Mouse (Mus musculus) liver, embryonic 16.5 days (tissue): ENCODE measurements around the gene Tex11. TPM values are rescaled to one million over a fixed set of nuclear protein-coding genes. Genes with fewer than 3 reads are reported as not detected.

Experiments used
- ATAC-seq: fragments of 200-750 bp; cut with Nextera tagmentation; 2 replicates; pipeline ENCODE4 v1.8.0; 2017; ENCODE audit warnings: low read depth, mild to moderate bottlenecking, moderate number of reproducible peaks, moderate library complexity
- H3K27ac ChIP-seq: fragments of 300-500 bp; sonication (generic); 2 replicates; pipeline ENCODE4 v1.5.1; 2014; ENCODE audit warnings: mild to moderate bottlenecking, low read length
- H3K27me3 ChIP-seq: fragments of 300-500 bp; sonication (generic); 2 replicates; pipeline ENCODE4 v1.6.1; 2014; ENCODE audit warnings: low read depth, low read length, mixed read lengths; ENCODE audit not compliant: control insufficient read depth, insufficient read depth
- H3K36me3 ChIP-seq: fragments of 300-500 bp; sonication (generic); 2 replicates; pipeline ENCODE4 v1.6.1; 2014; ENCODE audit warnings: mild to moderate bottlenecking; ENCODE audit not compliant: control insufficient read depth, insufficient read depth
- H3K4me1 ChIP-seq: fragments of 300-500 bp; sonication (generic); 2 replicates; pipeline ENCODE4 v1.6.1; 2014; ENCODE audit warnings: low read depth, low read length, mixed read lengths; ENCODE audit not compliant: control insufficient read depth
- H3K4me2 ChIP-seq: fragments of 300-500 bp; sonication (generic); 2 replicates; pipeline ENCODE4 v1.6.1; 2014; ENCODE audit warnings: low read depth, low read length, mixed read lengths
- H3K4me3 ChIP-seq: fragments of 300-500 bp; sonication (generic); 2 replicates; pipeline ENCODE4 v1.5.1; 2014; ENCODE audit warnings: low read depth, mild to moderate bottlenecking, low read length
- H3K9ac ChIP-seq: fragments of 300-500 bp; sonication (generic); 2 replicates; pipeline ENCODE4 v1.6.1; 2014; ENCODE audit warnings: low read depth, low read length
- H3K9me3 ChIP-seq: fragments of 300-500 bp; sonication (generic); replicated peaks from 2 replicates; pipeline ENCODE4 v1.6.1; 2016; ENCODE audit warnings: low read length; ENCODE audit not compliant: control insufficient read depth
- WGBS: fragments of 180-500 bp; shearing (Covaris S2); extraction: QIAGEN DNeasy Blood & Tissue Kit; methylation state at CpG from one replicate; pipeline ENCODE4 v1.1.7; 2014; ENCODE audit not compliant: insufficient replicate concordance; 5-methylcytosine and 5-hydroxymethylcytosine counted together
- polyA plus RNA-seq: library from polyadenylated mRNA; unstranded; fragments of >200 nt; fragmentation: Nextera tagmentation; extraction: Ambion mirVana; gene quantifications from 2 replicates; pipeline ENCODE4 v1.2.1, GENCODE M21; 2015

Gene Tex11
- polyA plus RNA-seq, 1 experiment from 2014 or later, result not detected

GRCm38 (mm10) chrX:100825557-100825956 is 233.9 kb downstream of the Tex11 start:
- Histone ChIP-seq H3K4me2 (no peak overlapping the region), H3K9me3 (no peaks in the 10 kb centered on the region), H3K9ac (no peak overlapping the region), H3K27me3 (no peaks in the 10 kb centered on the region), H3K36me3 (no peaks in the 10 kb centered on the region), H3K27ac (no peak overlapping the region), H3K4me1 (no peaks in the 10 kb centered on the region), H3K4me3 (no peak overlapping the region)
- ATAC-seq, result no peak
- WGBS, result 48% methylated on average over 1 of the region's 1 CpGs

DNA sequence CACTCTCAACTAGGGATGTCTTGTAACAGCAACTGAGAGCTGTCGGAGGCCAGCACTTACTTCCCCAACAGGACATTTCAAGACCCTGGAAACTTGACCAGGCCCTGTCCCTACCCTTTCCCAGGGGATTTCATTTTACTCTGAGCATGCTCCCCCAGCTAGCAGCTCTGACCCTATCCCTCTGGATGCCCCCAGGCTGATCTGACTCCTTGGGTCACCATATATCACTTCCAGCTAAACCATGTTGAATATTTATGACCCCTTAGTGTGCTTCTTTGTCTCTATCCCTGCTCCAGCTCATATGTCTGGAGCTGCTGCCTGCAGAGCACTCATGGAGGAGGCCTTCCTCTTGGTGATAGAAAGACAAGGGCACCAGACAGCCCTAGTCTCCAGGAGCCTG is 238.3 kb downstream of the Tex11 start:
- Histone ChIP-seq H3K9me3 (no peaks in the 10 kb centered on the region), H3K4me1 (no peaks in the 10 kb centered on the region), H3K4me2 (no peak overlapping the region), H3K9ac (no peak overlapping the region), H3K36me3 (no peaks in the 10 kb centered on the region), H3K4me3 (no peak overlapping the region), H3K27ac (no peak overlapping the region), H3K27me3 (no peaks in the 10 kb centered on the region)
- WGBS, result 65% methylated on average over 1 of the region's 1 CpGs
- ATAC-seq, result no peak

DNA sequence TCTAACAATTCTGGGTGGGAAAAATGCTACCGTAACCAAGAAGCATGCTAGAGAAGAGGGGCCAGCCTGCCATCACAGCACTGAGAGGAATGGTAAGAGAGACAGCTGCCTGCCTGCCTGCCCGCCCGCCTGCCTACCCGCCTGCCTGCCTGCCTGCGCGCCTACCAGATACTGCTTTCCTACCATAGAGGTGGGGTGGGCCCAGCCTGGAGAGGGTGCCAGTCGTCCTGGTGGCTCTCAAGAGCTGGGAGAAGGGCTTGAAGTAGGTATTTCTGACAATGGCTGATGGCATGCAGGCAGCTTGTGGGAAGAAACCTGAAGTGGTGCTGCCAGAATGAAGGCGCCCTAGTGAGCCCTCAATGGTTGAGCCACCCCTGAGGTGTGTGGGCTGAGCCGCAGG is 240.8 kb downstream of the Tex11 start:
- no peak overlapping the region for H3K27ac ChIP-seq
- H3K9ac ChIP-seq, result no peak overlapping the region
- no peak for ATAC-seq
- H3K4me2 ChIP-seq, result no peak overlapping the region
- no peak overlapping the region for H3K4me3 ChIP-seq
- H3K4me1 ChIP-seq, result no peaks in the 10 kb centered on the region
- WGBS, result 66% methylated on average over 9 of the region's 9 CpGs
- H3K27me3 ChIP-seq, result no peaks in the 10 kb centered on the region
- H3K9me3 ChIP-seq, result no peaks in the 10 kb centered on the region
- H3K36me3 ChIP-seq, result no peaks in the 10 kb centered on the region

DNA sequence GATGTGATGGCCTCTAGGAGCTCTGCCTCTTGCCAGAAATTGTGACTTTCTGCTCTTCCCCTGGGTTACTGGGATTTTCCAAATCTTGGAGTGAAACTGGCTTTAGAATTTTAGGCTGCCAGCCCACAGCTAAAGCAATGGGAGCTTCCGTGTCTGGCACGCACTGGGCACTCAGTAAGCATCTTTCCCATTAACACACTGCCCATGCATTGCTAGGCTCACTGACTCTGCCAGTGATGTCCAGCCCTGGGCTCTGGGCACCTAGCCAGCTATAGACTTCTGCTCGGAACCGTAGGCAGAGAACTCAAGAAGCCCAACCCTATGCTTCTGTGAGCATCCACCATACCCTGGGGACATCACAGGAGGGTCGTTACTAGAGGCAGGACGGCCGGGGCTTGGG is 243.7 kb downstream of the Tex11 start:
- no peaks in the 10 kb centered on the region for H3K9me3 ChIP-seq
- no peak overlapping the region for H3K4me2 ChIP-seq
- no peak for ATAC-seq
- H3K27ac ChIP-seq, result no peak overlapping the region
- no peak overlapping the region for H3K9ac ChIP-seq
- no peaks in the 10 kb centered on the region for H3K4me1 ChIP-seq
- H3K36me3 ChIP-seq, result no peaks in the 10 kb centered on the region
- no peaks in the 10 kb centered on the region for H3K27me3 ChIP-seq
- no peak overlapping the region for H3K4me3 ChIP-seq
- WGBS, result 70% methylated on average over 7 of the region's 7 CpGs

DNA sequence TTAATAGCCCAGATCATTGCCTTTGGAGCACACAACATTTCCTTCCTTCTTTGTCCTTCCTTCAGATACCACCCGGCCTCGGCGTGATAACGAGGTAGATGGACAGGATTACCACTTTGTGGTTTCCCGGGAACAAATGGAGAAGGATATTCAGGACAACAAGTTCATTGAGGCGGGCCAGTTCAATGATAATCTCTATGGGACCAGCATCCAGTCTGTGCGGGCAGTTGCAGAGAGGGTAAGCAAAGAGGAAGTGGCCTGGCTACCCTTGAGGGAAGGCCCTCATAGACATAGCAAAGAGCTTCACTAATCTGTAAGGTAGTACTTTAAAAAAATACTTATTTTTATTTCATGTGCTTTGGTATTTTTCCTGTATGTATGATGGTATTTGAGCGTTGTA is 245.3 kb downstream of the Tex11 start:
- no peak overlapping the region for H3K9ac ChIP-seq
- H3K36me3 ChIP-seq, result no peaks in the 10 kb centered on the region
- no peaks in the 10 kb centered on the region for H3K9me3 ChIP-seq
- ATAC-seq, result no peak
- H3K27me3 ChIP-seq, result no peaks in the 10 kb centered on the region
- no peak overlapping the region for H3K27ac ChIP-seq
- no peaks in the 10 kb centered on the region for H3K4me1 ChIP-seq
- 54% methylated on average over 8 of the region's 8 CpGs for WGBS
- no peak overlapping the region for H3K4me2 ChIP-seq
- no peak overlapping the region for H3K4me3 ChIP-seq

GRCm38 (mm10) chrX:100811129-100811528 is 248.3 kb downstream of the Tex11 start:
- H3K4me2 ChIP-seq, result no peak overlapping the region
- H3K9me3 ChIP-seq, result no peaks in the 10 kb centered on the region
- no peak overlapping the region for H3K4me3 ChIP-seq
- H3K27me3 ChIP-seq, result no peaks in the 10 kb centered on the region
- no peak for ATAC-seq
- no peaks in the 10 kb centered on the region for H3K4me1 ChIP-seq
- no peak overlapping the region for H3K9ac ChIP-seq
- H3K36me3 ChIP-seq, result no peaks in the 10 kb centered on the region
- no peak overlapping the region for H3K27ac ChIP-seq
- 65% methylated on average over 4 of the region's 4 CpGs for WGBS

DNA sequence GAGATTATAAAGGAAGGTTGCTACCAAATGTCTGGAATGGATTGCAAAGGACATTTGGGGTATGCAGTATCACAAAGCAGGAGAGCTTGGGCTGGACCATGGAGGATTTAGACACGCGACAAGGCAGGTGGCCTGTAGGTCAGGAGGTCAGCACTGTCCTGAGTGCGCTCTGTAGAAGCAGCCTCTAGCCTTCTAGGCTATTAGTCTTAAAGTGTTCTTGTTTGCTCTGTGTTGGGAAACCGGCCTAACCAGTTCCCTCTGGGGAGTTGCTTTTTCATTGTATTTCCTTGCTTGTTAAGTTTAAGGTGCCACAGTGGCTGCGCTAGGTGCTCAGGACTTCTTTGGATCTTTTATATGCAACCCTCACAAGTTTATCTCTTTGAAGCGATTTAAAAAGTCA is 257.4 kb downstream of the Tex11 start:
- WGBS, result 60% methylated on average over 6 of the region's 6 CpGs
- no peak overlapping the region for H3K4me3 ChIP-seq
- ATAC-seq, result no peak
- no peaks in the 10 kb centered on the region for H3K9me3 ChIP-seq
- H3K4me2 ChIP-seq, result no peak overlapping the region
- H3K36me3 ChIP-seq, result no peaks in the 10 kb centered on the region
- no peaks in the 10 kb centered on the region for H3K4me1 ChIP-seq
- no peak overlapping the region for H3K27ac ChIP-seq
- no peaks in the 10 kb centered on the region for H3K27me3 ChIP-seq
- H3K9ac ChIP-seq, result no peak overlapping the region

GRCm38 (mm10) chrX:100800643-100801042 is 258.8 kb downstream of the Tex11 start:
- 25% methylated on average over 2 of the region's 2 CpGs for WGBS
- Histone ChIP-seq H3K9me3 (no peaks in the 10 kb centered on the region), H3K27me3 (no peaks in the 10 kb centered on the region; the same call in 1 of the 2 replicates), H3K4me1 (no peaks in the 10 kb centered on the region), H3K27ac (no peak overlapping the region), H3K4me2 (no peak overlapping the region), H3K9ac (no peak overlapping the region), H3K36me3 (no peaks in the 10 kb centered on the region), H3K4me3 (no peak overlapping the region)
- no peak for ATAC-seq

DNA sequence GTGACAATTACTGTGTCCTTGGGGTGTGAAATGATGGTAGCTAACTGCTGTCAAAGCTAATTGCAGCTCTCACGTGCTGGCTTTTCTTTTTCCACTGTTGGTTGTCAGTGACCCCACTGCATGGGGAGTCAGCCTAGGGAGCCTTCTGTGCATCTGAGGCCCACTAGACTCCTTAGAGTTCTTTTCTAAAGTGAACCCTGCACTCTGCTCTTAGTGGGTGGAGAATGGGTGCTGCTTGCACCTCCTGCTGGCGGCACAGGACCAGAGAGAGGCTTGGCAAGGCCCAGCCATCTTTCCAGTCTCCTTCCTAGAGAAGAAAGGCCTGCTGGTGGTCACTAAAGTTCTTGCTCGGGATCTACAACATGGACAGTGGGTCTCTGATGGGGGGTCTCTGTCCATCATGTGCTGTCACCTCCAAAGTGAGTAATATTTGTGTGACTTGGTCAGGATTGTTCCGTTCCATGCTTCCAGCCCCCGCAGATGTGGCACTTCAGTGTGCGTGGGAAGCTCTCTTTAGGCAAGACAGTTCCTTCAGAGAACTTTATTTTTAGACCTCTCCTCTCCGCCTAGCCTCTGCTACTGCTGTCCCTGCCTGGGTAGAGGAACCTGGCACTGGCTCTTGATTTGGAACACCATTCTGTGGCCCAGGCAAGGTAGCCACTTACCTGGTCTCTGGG is 261.5 kb downstream of the Tex11 start:
- ATAC-seq, result no peak
- H3K36me3 ChIP-seq, result no peaks in the 10 kb centered on the region
- H3K27ac ChIP-seq, result no peak overlapping the region
- no peaks in the 10 kb centered on the region for H3K4me1 ChIP-seq
- H3K27me3 ChIP-seq, result no peaks in the 10 kb centered on the region; the same call in 1 of the 2 replicates
- no peaks in the 10 kb centered on the region for H3K9me3 ChIP-seq
- H3K4me2 ChIP-seq, result no peak overlapping the region
- WGBS, result 64% methylated on average over 7 of the region's 7 CpGs
- no peak overlapping the region for H3K9ac ChIP-seq
- H3K4me3 ChIP-seq, result no peak overlapping the region
